In the genomic region with DNA sequence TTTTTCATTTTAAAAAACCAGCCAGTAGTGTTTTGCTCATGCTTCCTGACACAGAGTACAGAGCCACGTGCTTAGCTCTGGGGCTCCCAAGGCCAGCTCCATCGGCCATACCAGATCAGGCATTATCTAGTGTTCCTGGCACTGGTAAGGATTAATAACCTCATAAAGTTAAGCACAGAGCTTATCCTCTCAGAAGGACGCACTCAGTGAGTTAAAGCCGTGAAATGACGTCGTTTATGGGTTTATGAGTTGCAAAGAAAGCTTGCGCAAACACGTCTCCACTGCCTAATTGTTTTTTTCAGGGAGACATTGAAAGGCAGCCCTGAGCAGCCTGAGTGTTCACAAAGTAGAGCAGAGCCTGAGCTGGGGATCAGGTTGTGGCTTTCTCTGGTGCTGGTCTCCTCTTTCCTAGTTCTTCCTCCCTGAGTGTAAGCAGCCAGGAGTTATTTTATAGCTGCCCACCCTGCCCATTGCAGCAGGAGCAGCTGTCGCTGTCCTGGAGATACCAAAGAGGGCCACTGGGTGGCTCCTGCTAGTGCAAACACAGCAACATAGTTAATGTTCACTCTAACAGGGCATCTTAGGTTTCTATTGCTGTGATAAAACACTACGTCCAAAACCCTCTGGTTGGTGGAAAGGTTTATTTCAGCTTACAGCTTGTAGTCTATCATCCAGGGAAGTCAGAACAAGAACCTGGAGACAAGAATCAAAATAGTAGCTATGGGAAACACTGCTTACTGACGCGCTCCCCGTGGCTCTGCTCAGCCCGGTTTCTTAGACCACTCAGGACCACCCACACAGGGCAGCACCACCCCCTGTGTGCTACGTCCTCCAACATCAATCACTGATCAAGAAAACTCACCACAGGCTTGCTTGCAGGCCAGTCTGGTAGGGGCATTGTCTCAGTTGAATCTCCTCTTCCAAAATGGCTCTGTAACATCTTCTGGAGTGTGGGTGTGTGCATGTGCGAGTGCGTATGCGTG, we compare ENCODE assay signal across 8 mouse cellular contexts. TPM values are rescaled to one million over a fixed set of nuclear protein-coding genes. Genes with fewer than 3 reads are reported as not detected.
DNase-seq lines count a peak whose midpoint lies in the region; ATAC-seq lines count a peak whose summit lies in the region.

No protein-coding gene starts in this region.

- H3K4me2 ChIP-seq in neural tube, embryonic 14.5 days (ENCODE audit: low read depth, low read length), result peak overlapping the region; percentile 4; the same call in 1 of the 2 replicates

- H3K4me1 ChIP-seq in neural tube, embryonic 14.5 days (ENCODE audit: control insufficient read depth, insufficient read depth, low read length), result no peaks in the 10 kb centered on the region

- H3K27ac ChIP-seq in neural tube, embryonic 14.5 days (ENCODE audit: low read depth, low read length), result peak overlapping the region; percentile 46; the same call in 1 of the 2 replicates

- H3K9ac ChIP-seq in neural tube, embryonic 14.5 days (replicated peaks; ENCODE audit: low read depth, low read length), result peak overlapping the region; percentile 1; the same call in 1 of the 2 replicates

- DNase-seq in cerebellum, adult 9-11 months, result peak; percentile 6
- no peak for DNase-seq in cerebellum, postnatal 36 days
- peak; percentile 39 for DNase-seq in thymus, postnatal 25 days
- no peak for DNase-seq in thymus, adult 18-20 months
- DNase-seq in kidney, postnatal 10 days, result peak; percentile 70
- no peak for DNase-seq in urinary bladder, postnatal 14 days (ENCODE audit: low spot score)
- DNase-seq in frontal cortex, postnatal 25 days (ENCODE audit: low spot score in 2 of 2), result no peak

- H3K36me3 ChIP-seq in neural tube, embryonic 14.5 days (ENCODE audit: control insufficient read depth, insufficient read depth, low read length), result no peaks in the 10 kb centered on the region

- no peaks in the 10 kb centered on the region for H3K27me3 ChIP-seq in neural tube, embryonic 14.5 days (ENCODE audit: control insufficient read depth, insufficient read depth, low read length)

- peak; percentile 73; the same call in 1 of the 2 replicates for ATAC-seq in neural tube, embryonic 14.5 days (ENCODE audit: low read depth)

- H3K4me3 ChIP-seq in neural tube, embryonic 14.5 days (ENCODE audit: low read depth, low read length), result no peak overlapping the region

- H3K9me3 ChIP-seq in neural tube, embryonic 14.5 days (ENCODE audit: control insufficient read depth, low read length), result no peaks in the 10 kb centered on the region

- WGBS in neural tube, embryonic 14.5 days, result 23% methylated on average over 18 of the region's 18 CpGs

RNA-seq across cellular contexts. Expression of a gene that starts 9.7 kb away (rescaled TPM):
- 61.8 and 79.1 TPM in 2 replicates for polyA plus RNA-seq in neural tube, embryonic 14.5 days (2014; fragmentation: Nextera tagmentation; extraction: Ambion mirVana)

RNA-seq across cellular contexts. Expression of a gene that starts 16.8 kb away (rescaled TPM):
- 19.7 and 24.0 TPM in 2 replicates for polyA plus RNA-seq in neural tube, embryonic 14.5 days (2014; fragmentation: Nextera tagmentation; extraction: Ambion mirVana)

RNA-seq across cellular contexts. Expression of a gene that starts 29.8 kb away (rescaled TPM):
- 81.8 and 91.5 TPM in 2 replicates for polyA plus RNA-seq in neural tube, embryonic 14.5 days (2014; fragmentation: Nextera tagmentation; extraction: Ambion mirVana)

RNA-seq across cellular contexts. Expression of a gene that starts 36.6 kb away (rescaled TPM):
- polyA plus RNA-seq in neural tube, embryonic 14.5 days (2014; fragmentation: Nextera tagmentation; extraction: Ambion mirVana), result 8.0 and 11.5 TPM in 2 replicates

RNA-seq across cellular contexts. Expression of a gene that starts 55.7 kb away (rescaled TPM):
- polyA plus RNA-seq in neural tube, embryonic 14.5 days (2014; fragmentation: Nextera tagmentation; extraction: Ambion mirVana), result 16.4 and 17.8 TPM in 2 replicates

Comparison
In these comparisons a context has a peak if more than half of its experiments do, and no peak if none do; other contexts are left out.
1. DNase-seq: peak in cerebellum, adult 9-11 months (single experiment), thymus, postnatal 25 days (single experiment) and kidney, postnatal 10 days (single experiment); none in cerebellum, postnatal 36 days (0 of 2), thymus, adult 18-20 months (0 of 2), urinary bladder, postnatal 14 days (single experiment) and frontal cortex, postnatal 25 days (0 of 2).